10 mouse cellular contexts compared by ENCODE assay signal in genomic region chr6:144711841-144712240, GRCm38 (mm10).
DNase-seq lines count a peak whose midpoint lies in the region; ATAC-seq lines count a peak whose summit lies in the region.
"Had no signal": no experiment of that assay in that cellular context is flagged by ENCODE, and none has a peak within 500 bp of the region (broad histone marks: within the 10 kb centered on the region; RNA-seq: fewer than 3 reads in every experiment).

No protein-coding gene starts in this region.

- peak; percentile 67 for DNase-seq in ovary, adult 18-20 months (ENCODE audit: low spot score)
- no peak for DNase-seq in ovary, postnatal 14 days (ENCODE audit: low spot score)
- DNase-seq in heart, adult 8-10 months (ENCODE audit: low spot score): peak; percentile 43
- DNase-seq in lung, postnatal 36 days: peak; percentile 73
- DNase-seq in adrenal gland, postnatal 10 days: no peak
- no peak for DNase-seq in frontal cortex, postnatal 36 days (ENCODE audit: low spot score in 2 of 2)

- H3K4me3 ChIP-seq in kidney, embryonic 15.5 days (replicated peaks): no peak overlapping the region
- H3K4me3 ChIP-seq: erythroblast, embryonic 14.5 days had no signal

- peak; percentile 63; the same call in 1 of the 2 replicates for ATAC-seq in kidney, embryonic 15.5 days (replicated peaks; ENCODE audit: low FRiP score)
- no peak for ATAC-seq in erythroblast, adult 5-6 weeks (replicated peaks; ENCODE audit: low FRiP score, poor library complexity, severe bottlenecking)

- no peaks in the 10 kb centered on the region for H3K27me3 ChIP-seq in kidney, embryonic 15.5 days
- H3K27me3 ChIP-seq: Patski had no signal

- no peaks in the 10 kb centered on the region for H3K36me3 ChIP-seq in kidney, embryonic 15.5 days

- no peak overlapping the region for H3K9ac ChIP-seq in kidney, embryonic 15.5 days

- peaks cover 26% of the 10 kb centered on the region for H3K4me1 ChIP-seq in kidney, embryonic 15.5 days

- H3K4me2 ChIP-seq in kidney, embryonic 15.5 days: peak overlapping the region; percentile 25; the same call in 1 of the 2 replicates

- H3K27ac ChIP-seq in kidney, embryonic 15.5 days: peak overlapping the region; percentile 71

- WGBS in kidney, embryonic 15.5 days: 36% methylated on average over 9 of the region's 9 CpGs

- no peaks in the 10 kb centered on the region for H3K9me3 ChIP-seq in kidney, embryonic 15.5 days (replicated peaks)

Comparison
In these comparisons a context has a peak if more than half of its experiments do, and no peak if none do; other contexts are left out.
1. DNase-seq: peak in ovary, adult 18-20 months (single experiment), heart, adult 8-10 months (single experiment) and lung, postnatal 36 days (single experiment); none in ovary, postnatal 14 days (single experiment), adrenal gland, postnatal 10 days (single experiment) and frontal cortex, postnatal 36 days (0 of 2).